Mouse (Mus musculus): Measurements from ENCODE around the gene Gsg1.

DNA sequence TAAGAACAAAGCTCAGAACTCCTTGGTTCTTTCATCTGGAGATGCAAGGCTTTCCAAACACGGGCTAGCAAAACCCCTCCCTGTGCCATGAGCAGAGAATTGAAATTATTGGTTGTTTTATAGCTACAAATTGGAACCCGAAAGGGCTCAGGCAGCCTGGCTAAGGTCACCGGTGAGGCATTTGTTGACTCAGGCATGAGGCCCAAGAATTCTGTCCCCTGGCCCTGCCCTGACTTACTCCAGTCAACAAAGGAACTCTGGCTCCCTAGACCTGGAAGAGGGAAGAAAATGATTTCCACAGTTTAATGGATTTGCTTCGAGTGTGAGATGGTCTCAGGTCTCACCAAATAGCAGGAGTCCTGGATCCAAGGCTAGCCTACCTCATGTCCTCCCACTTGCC lies 38.2 kb upstream of the Gsg1 start:
- TF ChIP-seq POLR2A (IDR thresholded peaks at IDR 0.05; ENCODE audit: control insufficient read depth in 1 of 2, insufficient read depth in 1 of 2, low read depth in 1 of 2, low read length in 2 of 2, poor library complexity in 1 of 2) (no peak), MAX (IDR thresholded peaks at IDR 0.05; ENCODE audit: low read length) (no peak), POLR2AphosphoS5 (IDR thresholded peaks at IDR 0.05; ENCODE audit: borderline replicate concordance, low read depth, low read length) (no peak), SIN3A (IDR thresholded peaks at IDR 0.05; ENCODE audit: low read length) (no peak), NRF1 (IDR thresholded peaks at IDR 0.05; ENCODE audit: insufficient read depth, low read depth, low read length, poor library complexity, severe bottlenecking) (no peak), CTCF (IDR thresholded peaks at IDR 0.05 in 2 of 3, conservative IDR thresholded peaks at IDR 0.05 in 1 of 3; ENCODE audit: control insufficient read depth in 1 of 3, insufficient read depth in 1 of 3, low read depth in 2 of 3, low read length in 3 of 3, poor library complexity in 1 of 3, severe bottlenecking in 1 of 3) (no peak), MXI1 (IDR thresholded peaks at IDR 0.05; ENCODE audit: low read depth, low read length) (no peak), EP300 (IDR thresholded peaks at IDR 0.05; ENCODE audit: low read depth in 1 of 2, low read length in 2 of 2) (no peak), MAZ (IDR thresholded peaks at IDR 0.05; ENCODE audit: low read depth, low read length) (no peak), NELFE (IDR thresholded peaks at IDR 0.05; ENCODE audit: low read depth, low read length) (no peak), ZKSCAN1 (IDR thresholded peaks at IDR 0.05; ENCODE audit: low read depth, low read length) (no peak), ZC3H11A (IDR thresholded peaks at IDR 0.05; ENCODE audit: low read depth, low read length) (no peak)

Measured in MEL (cell line).